Mouse (Mus musculus): ENCODE results near the gene Kdm2a.

DNA sequence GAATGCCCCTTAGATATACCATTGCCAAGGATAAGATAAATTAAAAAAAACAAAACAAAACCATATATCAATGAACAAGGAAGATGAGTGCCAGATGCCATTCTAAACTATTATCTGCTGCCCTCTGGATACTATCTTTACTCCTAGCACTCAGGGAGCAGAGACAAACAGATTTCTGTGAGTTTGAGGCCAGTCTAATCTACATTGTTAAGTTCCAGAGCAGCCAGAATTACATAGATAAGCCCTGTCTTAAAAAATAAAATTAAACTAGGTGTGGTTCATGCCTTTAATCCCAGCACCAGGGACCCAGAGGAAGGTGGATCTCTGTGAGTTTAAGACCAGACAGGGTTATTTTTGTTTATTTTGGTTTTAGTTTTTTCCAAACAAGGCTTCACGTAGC, 51.6 kb downstream of the Kdm2a start:
- no peak for TF ChIP-seq EP300 (IDR thresholded peaks at IDR 0.05)
- no peak for TF ChIP-seq CTCF (IDR thresholded peaks at IDR 0.05)

Data from lung, postnatal 0 days (tissue).